Mouse (Mus musculus) heart, postnatal 10 days (tissue): ENCODE data around the gene D630036H23Rik. TPM values are rescaled to one million over a fixed set of nuclear protein-coding genes. Genes with fewer than 3 reads are reported as not detected.

Experiments
- total RNA-seq, 2 experiments: library from RNA; stranded (reverse); gene quantifications; 2 replicates each; pipeline ENCODE4 v1.2.3; 2021

Gene D630036H23Rik
- total RNA-seq, 2 experiments from 2014 or later: 0.84 to 1.3 TPM

Other genes with a start within 250 kb of the D630036H23Rik start
- gene Ankmy2, start 225.1 kb downstream of the D630036H23Rik start, total RNA-seq: 10 to 100 TPM; 19.7 to 23.8 TPM
- 100 to 1,000 TPM; 137 to 153 TPM for gene Bzw2, start 224.1 kb downstream of the D630036H23Rik start, total RNA-seq
- gene Lrrc72, start 128.8 kb downstream of the D630036H23Rik start, total RNA-seq: not detected
- under 1 TPM; 0.27 to 0.34 TPM for gene Sostdc1, start 68.0 kb downstream of the D630036H23Rik start, total RNA-seq
- 1 to 10 TPM; 7.6 to 8.7 TPM for gene Ispd, start 731 bp downstream of the D630036H23Rik start, total RNA-seq